Mouse (Mus musculus): ENCODE results near the gene Smok2a.
"Not testable (repeated sequence)": the region's sequence is repeated elsewhere in the genome, so short reads cannot be mapped to it uniquely, and the experiment has no call there.

Gene Smok2a

GRCm38 (mm10) chr17:13214169-13214568 is 6.8 kb upstream of the Smok2a start:
- no peak for DNase-seq (ENCODE audit: low read depth, low spot score)

GRCm38 (mm10) chr17:13215595-13215994 is 5.4 kb upstream of the Smok2a start:
- no peak for DNase-seq (ENCODE audit: low read depth, low spot score)

GRCm38 (mm10) chr17:13221921-13222320 is 933 bp downstream of the Smok2a start:
- not testable (repeated sequence) for DNase-seq (ENCODE audit: low read depth, low spot score)

GRCm38 (mm10) chr17:13229957-13230356 is 9.0 kb downstream of the Smok2a start, which contains the start of gene Smok2b:
TSS of gene Smok2b (plus strand) at chr17:13230257.
- DNase-seq (ENCODE audit: low read depth, low spot score): not testable (repeated sequence)

- DNase-seq (ENCODE audit: low read depth, low spot score): not testable (repeated sequence)
Measured at GRCm38 (mm10) chr17:13239461-13239860, 18.5 kb downstream of the Smok2a start.

GRCm38 (mm10) chr17:13240807-13241727 is 20.1 kb downstream of the Smok2a start:
- not testable (repeated sequence) for DNase-seq (ENCODE audit: low read depth, low spot score)

- DNase-seq (ENCODE audit: low read depth, low spot score): not testable (repeated sequence)
Measured at GRCm38 (mm10) chr17:13254786-13255185, 33.8 kb downstream of the Smok2a start.

Measured in telencephalon, adult 2 months (tissue).